Mouse (Mus musculus) forebrain, embryonic 14.5 days (tissue): Measurements from ENCODE around the gene St13. TPM values are rescaled to one million over a fixed set of nuclear protein-coding genes. Genes with fewer than 3 reads are reported as not detected.

ENCODE experiments used
- ATAC-seq: fragments of 200-750 bp; cut with Nextera tagmentation; 2 replicates; pipeline ENCODE4 v1.8.0; 2017; ENCODE audit warnings: mild to moderate bottlenecking, moderate library complexity
- DNase-seq: peaks from one replicate; pipeline ENCODE4 v3.0.0-alpha.2; 2015; ENCODE audit warnings: low spot score
- H3K27ac ChIP-seq: fragments of 300-500 bp; sonication (generic); 2 replicates; pipeline ENCODE4 v1.5.1; 2014; ENCODE audit warnings: low read depth, mild to moderate bottlenecking, control low read depth, low read length, moderate library complexity
- H3K27me3 ChIP-seq: fragments of 300-500 bp; sonication (generic); replicated peaks from 2 replicates; pipeline ENCODE4 v1.6.1; 2014; ENCODE audit warnings: low read length, control low read depth, mixed read lengths; ENCODE audit not compliant: control insufficient read depth, insufficient read depth
- H3K36me3 ChIP-seq: fragments of 300-500 bp; sonication (generic); 2 replicates; pipeline ENCODE4 v1.6.1; 2014; ENCODE audit warnings: low read length, control low read depth; ENCODE audit not compliant: control insufficient read depth, insufficient read depth
- H3K4me1 ChIP-seq: fragments of 300-500 bp; sonication (generic); 2 replicates; pipeline ENCODE4 v1.6.1; 2014; ENCODE audit warnings: antibody characterized with exemption, low read length, control low read depth; ENCODE audit not compliant: control insufficient read depth, insufficient read depth
- H3K4me2 ChIP-seq: fragments of 300-500 bp; sonication (generic); 2 replicates; pipeline ENCODE4 v1.6.1; 2014; ENCODE audit warnings: mild to moderate bottlenecking, control low read depth, low read length
- H3K4me3 ChIP-seq: fragments of 300-500 bp; sonication (generic); 2 replicates; pipeline ENCODE4 v1.5.1; 2014; ENCODE audit warnings: low read depth, low read length, control low read depth
- H3K9ac ChIP-seq: fragments of 300-500 bp; sonication (generic); 2 replicates; pipeline ENCODE4 v1.6.1; 2014; ENCODE audit warnings: mild to moderate bottlenecking, low read length, control low read depth, moderate library complexity
- H3K9me3 ChIP-seq: fragments of 300-500 bp; sonication (generic); replicated peaks from 2 replicates; pipeline ENCODE4 v1.6.1; 2016; ENCODE audit warnings: low read length, control low read depth, mixed read lengths; ENCODE audit not compliant: control insufficient read depth
- WGBS: fragments of 180-500 bp; shearing (Covaris S2); extraction: QIAGEN DNeasy Blood & Tissue Kit; methylation state at CpG from one replicate; pipeline ENCODE4 v1.1.7; 2014; 5-methylcytosine and 5-hydroxymethylcytosine counted together
- polyA plus RNA-seq: library from polyadenylated mRNA; unstranded; fragments of >200 nt; fragmentation: Nextera tagmentation; extraction: Ambion mirVana; gene quantifications from 2 replicates; pipeline ENCODE4 v1.2.1, GENCODE M21; 2014

The St13 gene
- 170 and 180 TPM in 2 replicates for polyA plus RNA-seq

DNA sequence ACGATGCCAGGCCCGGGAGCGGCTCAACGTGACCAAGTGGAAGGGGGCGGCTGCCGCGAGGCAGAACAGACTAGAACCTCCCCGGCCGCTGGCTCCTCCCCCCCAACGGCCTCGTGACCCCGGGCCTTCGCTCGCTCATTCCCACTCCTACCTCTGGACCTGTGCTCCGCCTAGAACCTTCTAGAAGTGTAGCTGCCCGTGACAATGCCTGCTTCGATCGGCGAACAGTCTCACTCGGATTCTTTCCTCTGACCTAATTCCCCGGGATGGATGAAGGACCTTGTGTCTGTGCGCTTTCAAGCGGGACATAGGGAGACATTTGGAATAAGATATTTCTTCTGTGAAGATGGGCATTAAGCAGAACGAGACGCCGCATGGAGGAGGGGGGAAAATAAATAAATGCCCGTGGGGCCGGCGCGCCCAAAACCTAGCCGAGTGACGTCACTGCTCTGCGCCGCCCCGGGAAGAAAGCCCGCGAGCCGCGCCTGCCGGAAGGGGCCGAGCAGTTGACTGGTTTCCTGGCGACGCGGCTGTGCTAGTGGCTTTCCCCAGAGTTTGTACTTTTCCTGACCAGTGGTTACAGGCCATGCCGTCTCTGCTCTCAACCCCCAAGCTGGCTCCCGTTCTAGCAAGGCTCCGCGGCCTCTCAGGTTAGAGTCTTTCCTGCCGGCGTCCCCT, at the start of gene St13, which contains the start of gene Xpnpep3:
Gene St13 (minus strand): TSS at position 440 of the 678 bp plus-strand sequence.
Gene Xpnpep3 (plus strand): TSS at position 501 of the 678 bp plus-strand sequence.
- Histone ChIP-seq H3K36me3 (no peaks in the 10 kb centered on the region), H3K4me1 (peaks cover 11% of the 10 kb centered on the region), H3K27me3 (no peaks in the 10 kb centered on the region), H3K4me2 (peak within 1 kb of the TSS; percentile 58), H3K4me3 (peak within 1 kb of the TSS; percentile 63), H3K9ac (peak within 1 kb of the TSS; percentile 83), H3K9me3 (no peaks in the 10 kb centered on the region), H3K27ac (peak within 1 kb of the TSS; percentile 81)
- peak; percentile 95 for DNase-seq
- ATAC-seq = peak; percentile 99
- under 1% methylated on average over 50 of the region's 50 CpGs for WGBS

DNA sequence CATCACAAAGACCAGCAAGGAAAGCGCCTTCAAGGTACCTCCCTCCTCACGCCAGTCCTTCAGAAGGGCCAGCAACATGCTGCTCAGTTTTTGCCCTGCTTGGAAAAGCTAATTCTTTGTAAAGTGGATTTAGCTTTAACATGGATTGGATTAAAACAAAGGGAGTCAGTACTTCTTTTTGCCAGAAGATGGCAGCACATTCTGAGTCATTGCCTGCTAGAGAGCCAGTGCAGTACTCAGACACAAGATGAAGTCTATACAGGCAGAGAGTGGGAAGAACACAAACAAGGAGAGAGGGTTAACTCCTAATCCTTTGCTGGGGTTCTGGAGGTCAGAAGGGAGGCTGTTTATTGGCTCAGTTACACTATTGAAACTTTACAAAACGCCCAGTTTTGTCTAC, 48.6 kb upstream of the St13 start:
- no peak overlapping the region for H3K9ac ChIP-seq
- WGBS = 54% methylated on average over 3 of the region's 3 CpGs
- peaks cover 19% of the 10 kb centered on the region for H3K36me3 ChIP-seq
- H3K9me3 ChIP-seq = no peaks in the 10 kb centered on the region
- ATAC-seq (peak; percentile 63; the same call in 1 of the 2 replicates), DNase-seq (peak; percentile 89)
- H3K27me3 ChIP-seq = no peaks in the 10 kb centered on the region
- H3K4me2 ChIP-seq = no peak overlapping the region
- H3K4me3 ChIP-seq = no peak overlapping the region
- 0 out of 2 replicates have a peak overlapping the region, but pooled peaks have one; percentile 21 for H3K27ac ChIP-seq
- no peaks in the 10 kb centered on the region for H3K4me1 ChIP-seq

DNA sequence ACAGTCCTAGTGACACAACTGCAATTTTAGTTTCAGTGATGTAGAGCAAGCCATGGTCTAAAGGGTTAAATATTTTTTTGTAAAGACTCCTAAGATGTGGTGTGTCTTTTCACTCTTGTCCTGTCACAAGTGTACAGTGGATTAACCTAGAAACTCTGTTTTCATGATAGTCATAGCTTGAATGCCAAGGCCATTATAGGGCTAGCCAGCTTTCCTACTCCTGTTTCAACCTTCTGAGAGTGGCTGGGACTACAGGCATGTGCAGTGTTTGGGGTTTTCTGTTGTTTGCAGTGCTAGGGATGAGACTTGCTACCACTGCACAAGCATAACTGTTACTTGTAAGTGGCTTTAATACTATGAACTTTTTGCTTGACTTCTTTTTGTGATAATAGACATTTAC, 39.4 kb upstream of the St13 start:
- no peaks in the 10 kb centered on the region for H3K9me3 ChIP-seq
- no peak for DNase-seq
- H3K27me3 ChIP-seq = no peaks in the 10 kb centered on the region
- H3K9ac ChIP-seq = no peak overlapping the region
- no peak overlapping the region for H3K4me3 ChIP-seq
- ATAC-seq = no peak
- H3K4me1 ChIP-seq = no peaks in the 10 kb centered on the region
- no peak overlapping the region for H3K27ac ChIP-seq
- no peak overlapping the region for H3K4me2 ChIP-seq
- H3K36me3 ChIP-seq = peaks cover 25% of the 10 kb centered on the region

DNA sequence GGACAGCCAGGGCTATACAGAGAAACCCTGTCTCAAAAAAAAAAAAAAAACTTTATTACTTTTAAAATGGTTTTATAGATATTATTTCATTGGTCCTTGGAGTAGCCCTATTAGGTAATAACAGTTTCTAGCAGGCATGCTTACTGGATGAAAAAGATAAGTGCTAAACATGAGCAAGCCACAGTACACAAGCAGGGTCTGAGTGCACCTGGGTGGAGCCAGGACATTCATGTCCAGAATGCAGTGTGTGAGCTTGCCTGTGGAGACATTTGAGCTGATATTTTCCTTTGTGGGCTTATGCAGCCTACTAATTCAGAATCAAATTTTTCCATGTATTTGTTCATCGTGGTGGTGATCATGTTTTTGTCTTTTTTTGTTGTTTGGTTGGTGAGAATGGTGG, 38.5 kb upstream of the St13 start:
- H3K36me3 ChIP-seq = peaks cover 25% of the 10 kb centered on the region
- H3K9ac ChIP-seq = no peak overlapping the region
- no peak overlapping the region for H3K4me3 ChIP-seq
- H3K27ac ChIP-seq = no peak overlapping the region
- H3K4me2 ChIP-seq = no peak overlapping the region
- H3K9me3 ChIP-seq = no peaks in the 10 kb centered on the region
- ATAC-seq (no peak), DNase-seq (no peak)
- 96% methylated on average over 1 of the region's 1 CpGs for WGBS
- H3K27me3 ChIP-seq = no peaks in the 10 kb centered on the region
- H3K4me1 ChIP-seq = no peaks in the 10 kb centered on the region

DNA sequence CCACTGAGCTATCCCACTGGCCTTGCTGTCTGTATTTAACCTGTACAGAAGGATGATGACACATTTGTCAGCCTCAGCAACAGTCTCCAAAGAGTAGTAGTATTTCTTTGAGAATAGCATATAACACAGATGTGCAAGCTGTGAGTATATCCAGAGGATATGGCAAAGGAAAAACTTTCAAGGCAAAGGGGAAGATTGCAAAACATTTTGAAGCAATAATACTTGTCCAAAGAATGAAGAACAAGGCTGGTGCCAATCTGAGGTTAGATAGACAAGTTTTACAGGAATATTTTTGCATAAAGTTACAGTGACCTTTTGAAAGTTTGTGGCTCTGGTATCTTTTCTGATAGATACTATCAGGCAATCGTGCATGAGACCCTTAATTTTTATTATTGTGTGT, 31.3 kb upstream of the St13 start:
- H3K9ac ChIP-seq = no peak overlapping the region
- ATAC-seq (no peak), DNase-seq (no peak)
- H3K4me3 ChIP-seq = no peak overlapping the region
- H3K27me3 ChIP-seq = no peaks in the 10 kb centered on the region
- no peaks in the 10 kb centered on the region for H3K4me1 ChIP-seq
- H3K9me3 ChIP-seq = no peaks in the 10 kb centered on the region
- no peak overlapping the region for H3K4me2 ChIP-seq
- peaks cover 30% of the 10 kb centered on the region for H3K36me3 ChIP-seq
- no peak overlapping the region for H3K27ac ChIP-seq
- 95% methylated on average over 1 of the region's 1 CpGs for WGBS

DNA sequence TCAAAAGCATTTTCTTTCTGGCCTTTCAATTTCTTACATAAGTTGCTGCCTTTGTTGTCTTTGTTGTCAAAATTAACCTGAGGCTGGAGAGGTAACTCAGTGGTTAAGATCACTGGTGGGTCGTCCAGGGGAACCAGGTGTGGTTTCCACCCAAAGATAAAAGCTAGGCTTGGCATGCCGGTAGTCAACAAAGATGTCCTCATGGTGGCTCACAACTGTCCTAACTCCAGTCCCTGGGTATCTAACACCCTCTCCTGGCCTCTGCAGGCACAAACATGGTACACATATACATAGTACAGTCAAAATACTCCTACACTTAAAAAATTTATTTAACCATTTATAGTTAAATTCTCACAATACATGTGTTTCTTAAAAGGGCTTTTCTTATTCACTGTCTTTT, 28.1 kb upstream of the St13 start:
- Histone ChIP-seq H3K4me3 (no peak overlapping the region), H3K36me3 (peaks cover 30% of the 10 kb centered on the region), H3K27me3 (no peaks in the 10 kb centered on the region), H3K4me2 (no peak overlapping the region), H3K4me1 (no peaks in the 10 kb centered on the region), H3K9me3 (no peaks in the 10 kb centered on the region), H3K9ac (no peak overlapping the region), H3K27ac (no peak overlapping the region)
- ATAC-seq = no peak
- 93% methylated on average over 2 of the region's 2 CpGs for WGBS
- no peak for DNase-seq

DNA sequence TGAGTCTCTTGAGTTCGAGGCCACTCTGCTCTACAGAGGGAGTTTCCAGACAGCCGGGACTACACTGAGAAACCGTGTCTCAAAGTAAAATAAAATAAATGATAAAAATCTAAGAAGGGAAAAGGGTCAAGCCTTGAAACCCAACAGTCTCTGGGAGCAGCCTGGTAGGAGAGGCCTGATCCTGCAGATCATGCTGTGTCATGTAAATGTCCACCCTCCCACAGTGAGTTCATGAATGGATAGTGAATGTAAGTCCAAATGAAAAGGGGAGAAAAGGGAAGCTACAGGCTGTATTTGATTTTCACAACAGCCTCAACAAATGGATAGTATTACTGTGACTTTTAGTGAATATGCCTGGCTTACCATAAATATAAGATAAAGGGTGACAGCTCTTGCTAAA, 25.4 kb upstream of the St13 start:
- 86% methylated on average over 3 of the region's 3 CpGs for WGBS
- Histone ChIP-seq H3K27ac (no peak overlapping the region), H3K4me2 (no peak overlapping the region), H3K27me3 (no peaks in the 10 kb centered on the region), H3K4me1 (no peaks in the 10 kb centered on the region), H3K9me3 (no peaks in the 10 kb centered on the region), H3K9ac (no peak overlapping the region), H3K4me3 (no peak overlapping the region), H3K36me3 (peaks cover 13% of the 10 kb centered on the region)
- ATAC-seq (no peak), DNase-seq (no peak)

DNA sequence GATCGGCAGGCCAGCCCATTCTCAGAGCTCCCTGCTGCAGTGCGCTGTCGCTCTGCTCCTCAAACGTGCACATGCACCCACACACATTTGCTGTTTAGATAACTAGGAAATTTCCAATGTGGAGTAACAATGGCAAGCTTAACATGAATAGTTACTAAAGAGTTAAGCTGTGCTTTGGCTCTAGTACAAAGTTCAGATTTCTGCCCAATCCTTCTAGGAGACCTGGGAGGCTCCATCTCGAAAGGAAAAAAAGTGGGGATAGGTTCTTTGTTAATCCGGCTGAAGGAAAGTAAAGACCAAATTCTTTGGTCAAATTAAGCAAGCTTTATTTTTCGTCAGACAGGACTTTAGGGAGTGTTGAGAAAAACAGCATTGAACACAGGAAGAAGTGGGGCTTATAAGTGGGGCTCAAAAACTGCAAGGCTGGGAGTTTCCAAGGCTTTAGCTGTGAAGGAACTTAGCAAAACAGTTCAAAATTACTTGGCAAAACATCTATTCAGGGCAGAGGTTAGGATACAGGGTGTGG, 22.3 kb upstream of the St13 start:
- Histone ChIP-seq H3K9ac (no peak overlapping the region), H3K27me3 (no peaks in the 10 kb centered on the region), H3K4me3 (no peak overlapping the region), H3K36me3 (peaks cover 2% of the 10 kb centered on the region), H3K4me2 (no peak overlapping the region), H3K9me3 (no peaks in the 10 kb centered on the region), H3K4me1 (no peaks in the 10 kb centered on the region), H3K27ac (peak overlapping the region; percentile 52)
- DNase-seq (peak; percentile 23), ATAC-seq (no peak)
- WGBS = 44% methylated on average over 7 of the region's 7 CpGs

DNA sequence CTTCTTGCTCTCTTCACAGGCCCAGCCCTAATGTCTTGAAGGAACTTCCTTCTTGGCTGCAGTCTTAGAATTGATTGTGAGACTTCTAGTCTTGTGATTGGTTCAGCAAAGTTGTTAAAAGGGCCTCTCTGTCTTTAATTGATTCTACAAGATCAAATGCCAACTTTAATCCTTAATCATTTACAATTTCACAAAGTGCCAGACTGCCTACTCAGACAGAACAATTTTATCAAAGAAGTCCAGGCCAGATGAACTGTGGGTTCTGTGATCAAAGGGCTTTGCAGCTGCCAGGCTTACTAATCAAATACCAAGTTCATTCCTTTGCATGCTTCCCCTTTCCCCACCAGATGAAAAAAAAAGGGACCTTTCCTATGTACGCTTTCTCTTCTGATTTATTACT, 21.6 kb upstream of the St13 start:
- Histone ChIP-seq H3K27me3 (no peaks in the 10 kb centered on the region), H3K4me1 (no peaks in the 10 kb centered on the region), H3K9me3 (no peaks in the 10 kb centered on the region), H3K4me2 (no peak overlapping the region), H3K27ac (no peak overlapping the region), H3K9ac (no peak overlapping the region), H3K36me3 (0 out of 2 replicates have a peak, but pooled peaks cover 1% of the 10 kb centered on the region), H3K4me3 (no peak overlapping the region)
- WGBS = 43% methylated on average over 1 of the region's 1 CpGs
- ATAC-seq = no peak
- DNase-seq = peak; percentile 54
